Mouse (Mus musculus): ENCODE results near the gene Hsd11b1.

DNA sequence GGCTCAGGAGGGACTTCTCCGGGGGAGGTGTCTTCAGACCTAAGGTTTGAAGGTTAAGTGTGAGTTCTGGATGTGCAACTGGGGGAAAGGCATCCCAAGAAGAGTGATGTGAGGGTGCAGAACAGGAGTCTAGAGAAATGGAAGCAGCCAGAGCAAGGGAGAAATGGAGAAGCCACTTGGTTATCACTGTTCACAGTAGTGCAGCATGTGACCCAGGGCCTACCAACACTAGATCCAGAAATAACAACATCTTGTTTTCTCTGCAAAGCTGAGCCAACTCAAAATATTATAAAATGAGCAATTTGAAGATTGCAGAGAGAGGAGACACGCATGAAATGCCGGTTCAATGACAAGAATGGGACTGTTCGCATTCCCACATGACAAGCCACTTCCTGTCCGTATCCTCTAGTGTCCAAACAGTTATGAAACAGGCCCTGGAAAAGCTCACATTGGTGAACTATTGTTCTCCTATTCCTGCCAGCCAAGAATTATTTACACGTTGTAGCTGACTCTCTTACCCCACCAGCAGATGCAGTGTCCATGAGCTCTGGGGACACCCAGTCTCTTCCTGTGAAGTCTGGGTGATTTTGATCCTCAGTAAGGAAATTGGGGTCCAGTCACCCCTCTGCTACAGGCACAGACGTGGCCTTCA, 1.9 kb downstream of the Hsd11b1 start:
- TF ChIP-seq TCF12 (IDR thresholded peaks at IDR 0.05; ENCODE audit: low read depth, low read length) (no peak), CTCF (IDR thresholded peaks at IDR 0.05 in 2 of 3, conservative IDR thresholded peaks at IDR 0.05 in 1 of 3; ENCODE audit: control insufficient read depth in 1 of 3, insufficient read depth in 1 of 3, low read depth in 2 of 3, low read length in 3 of 3, poor library complexity in 1 of 3, severe bottlenecking in 1 of 3) (no peak), SIN3A (IDR thresholded peaks at IDR 0.05; ENCODE audit: low read length) (no peak), CHD2 (IDR thresholded peaks at IDR 0.05; ENCODE audit: low read length) (no peak), POLR2A (IDR thresholded peaks at IDR 0.05; ENCODE audit: control insufficient read depth in 1 of 2, insufficient read depth in 1 of 2, low read depth in 1 of 2, low read length in 2 of 2, poor library complexity in 1 of 2) (no peak), JUND (IDR thresholded peaks at IDR 0.05; ENCODE audit: low read depth, low read length) (no peak)

Measured in MEL (cell line).